Mouse (Mus musculus) right cerebral cortex, adult 18-20 months (tissue): ENCODE results near the gene Prdm16.

Source experiments
- DNase-seq: peaks from one replicate; pipeline ENCODE4 v3.0.0; 2022; ENCODE audit warnings: mixed read lengths

Prdm16 gene

GRCm38 (mm10) chr4:154313622-154313967, 323.1 kb downstream of the Prdm16 start:
- no peak for DNase-seq

GRCm38 (mm10) chr4:154312935-154313621, 323.6 kb downstream of the Prdm16 start:
- peak; percentile 44 for DNase-seq

- no peak for DNase-seq
Measured at GRCm38 (mm10) chr4:154312143-154312812, 324.4 kb downstream of the Prdm16 start.

GRCm38 (mm10) chr4:154310576-154311262, 326.0 kb downstream of the Prdm16 start:
- DNase-seq, result no peak

- no peak for DNase-seq
Measured at GRCm38 (mm10) chr4:154309131-154309530, 327.5 kb downstream of the Prdm16 start.

- DNase-seq, result peak; percentile 27
Measured at GRCm38 (mm10) chr4:154301466-154301881, 335.2 kb downstream of the Prdm16 start, which contains the start of gene Arhgef16. Arhgef16 (minus strand) TSS chr4:154301676.

GRCm38 (mm10) chr4:154299541-154300271, 337.0 kb downstream of the Prdm16 start:
- DNase-seq, result no peak

GRCm38 (mm10) chr4:154297761-154298160, 338.9 kb downstream of the Prdm16 start:
- DNase-seq, result no peak

GRCm38 (mm10) chr4:154294262-154294731, 342.4 kb downstream of the Prdm16 start:
- DNase-seq, result no peak

- DNase-seq, result no peak
Measured at GRCm38 (mm10) chr4:154293735-154294201, 342.9 kb downstream of the Prdm16 start.

- no peak for DNase-seq
Measured at GRCm38 (mm10) chr4:154283671-154284070, 353.0 kb downstream of the Prdm16 start.

GRCm38 (mm10) chr4:154279481-154279880, 357.2 kb downstream of the Prdm16 start:
- no peak for DNase-seq

- DNase-seq, result peak; percentile 19
Measured at GRCm38 (mm10) chr4:154273000-154273399, 363.7 kb downstream of the Prdm16 start.

- no peak for DNase-seq
Measured at GRCm38 (mm10) chr4:154269520-154269919, 367.2 kb downstream of the Prdm16 start.

- no peak for DNase-seq
Measured at GRCm38 (mm10) chr4:154267511-154267910, 369.2 kb downstream of the Prdm16 start.
